In genomic region chr4:108058166-108058565, GRCm38 (mm10) we compare ENCODE assay signal across 10 mouse cellular contexts. TPM values are rescaled to one million over a fixed set of nuclear protein-coding genes. Genes with fewer than 3 reads are reported as not detected.
DNase-seq lines count a peak whose midpoint lies in the region; ATAC-seq and TF ChIP-seq lines count a peak whose summit lies in the region.
"Had no signal": no experiment of that assay in that cellular context is flagged by ENCODE, and none has a peak within 500 bp of the region (broad histone marks: within the 10 kb centered on the region; RNA-seq: fewer than 3 reads in every experiment).

No protein-coding gene starts in this region.

- peak; percentile 21; the same call in 1 of the 2 replicates for ATAC-seq in liver, postnatal 0 days
- no peak for ATAC-seq in liver, embryonic 11.5 days (replicated peaks; ENCODE audit: low FRiP score)
- peak; percentile 77 for ATAC-seq in heart, postnatal 0 days (ENCODE audit: insufficient read depth, low read depth)
- no peak for ATAC-seq in activated CD4-positive, CD25-positive, alpha-beta regulatory T cell, adult 4 months

- no peaks in the 10 kb centered on the region for H3K27me3 ChIP-seq in liver, postnatal 0 days (ENCODE audit: insufficient read depth, low read length)
- H3K27me3 ChIP-seq in liver, embryonic 11.5 days (replicated peaks; ENCODE audit: control insufficient read depth, insufficient read depth, low read length) = no peaks in the 10 kb centered on the region
- H3K27me3 ChIP-seq in heart, postnatal 0 days (ENCODE audit: control insufficient read depth, insufficient read depth, low read length) = no peaks in the 10 kb centered on the region
- no peaks in the 10 kb centered on the region for H3K27me3 ChIP-seq in forebrain, embryonic 10.5 days (ENCODE audit: poor library complexity, severe bottlenecking)

- TF ChIP-seq CTCF in liver, postnatal 0 days (IDR thresholded peaks at IDR 0.05; ENCODE audit: low read depth) = no peak
- TF ChIP-seq CTCF in heart, postnatal 0 days (IDR thresholded peaks at IDR 0.05; ENCODE audit: low read depth) = no peak

- peaks cover 68% of the 10 kb centered on the region for H3K36me3 ChIP-seq in liver, postnatal 0 days (replicated peaks; ENCODE audit: insufficient read depth, low read length)
- peaks cover 29% of the 10 kb centered on the region for H3K36me3 ChIP-seq in liver, embryonic 11.5 days (ENCODE audit: control insufficient read depth, insufficient read depth, low read length)
- peaks cover 59% of the 10 kb centered on the region for H3K36me3 ChIP-seq in heart, postnatal 0 days (replicated peaks; ENCODE audit: control insufficient read depth, insufficient read depth, low read length)
- peaks cover 80% of the 10 kb centered on the region for H3K36me3 ChIP-seq in forebrain, embryonic 10.5 days (replicated peaks)

- H3K9me3 ChIP-seq in liver, postnatal 0 days (ENCODE audit: low read length) = no peaks in the 10 kb centered on the region
- no peaks in the 10 kb centered on the region for H3K9me3 ChIP-seq in liver, embryonic 11.5 days (ENCODE audit: control insufficient read depth, low read length)
- H3K9me3 ChIP-seq in heart, postnatal 0 days (replicated peaks; ENCODE audit: control insufficient read depth, low read length) = no peaks in the 10 kb centered on the region
- peaks cover 4% of the 10 kb centered on the region; the same call in 1 of the 2 replicates for H3K9me3 ChIP-seq in forebrain, embryonic 10.5 days

- no peak for DNase-seq in liver, postnatal 0 days
- no peak for DNase-seq in liver, embryonic 11.5 days (ENCODE audit: low spot score)
- peak; percentile 43 for DNase-seq in adrenal gland, postnatal 14 days
- DNase-seq in heart, postnatal 0 days (ENCODE audit: low spot score) = peak; percentile 47
- peak; percentile 65 for DNase-seq in right cerebral cortex, postnatal 25 days
- DNase-seq in spleen, postnatal 14 days (ENCODE audit: low spot score in 2 of 2) = no peak
- no peak for DNase-seq in forebrain, embryonic 10.5 days (ENCODE audit: extremely low spot score, low spot score)
- DNase-seq: kidney, adult 18-20 months; liver had no signal

- TF ChIP-seq EP300 in liver, postnatal 0 days (IDR thresholded peaks at IDR 0.05; ENCODE audit: low read depth) = no peak
- no peak for TF ChIP-seq EP300 in heart, postnatal 0 days (IDR thresholded peaks at IDR 0.05; ENCODE audit: low read depth)

- H3K4me3 ChIP-seq in liver, postnatal 0 days (ENCODE audit: low read depth, low read length) = no peak overlapping the region
- no peak overlapping the region for H3K4me3 ChIP-seq in liver, embryonic 11.5 days (ENCODE audit: low read depth, low read length)
- H3K4me3 ChIP-seq in heart, postnatal 0 days (ENCODE audit: low read depth, low read length) = no peak overlapping the region
- H3K4me3 ChIP-seq in forebrain, embryonic 10.5 days = no peak overlapping the region

- no peaks in the 10 kb centered on the region for H3K4me1 ChIP-seq in liver, postnatal 0 days (ENCODE audit: insufficient read depth)
- H3K4me1 ChIP-seq in liver, embryonic 11.5 days (replicated peaks; ENCODE audit: control insufficient read depth, insufficient read depth, low read length) = no peaks in the 10 kb centered on the region
- H3K4me1 ChIP-seq in heart, postnatal 0 days (ENCODE audit: control insufficient read depth, insufficient read depth) = no peaks in the 10 kb centered on the region
- peaks cover 18% of the 10 kb centered on the region for H3K4me1 ChIP-seq in forebrain, embryonic 10.5 days

- H3K9ac ChIP-seq in liver, postnatal 0 days (replicated peaks) = no peak overlapping the region
- H3K9ac ChIP-seq in liver, embryonic 11.5 days (ENCODE audit: low read depth, low read length) = no peak overlapping the region
- H3K9ac ChIP-seq in heart, postnatal 0 days (replicated peaks; ENCODE audit: low read depth, low read length) = no peak overlapping the region

- 60% methylated on average over 10 of the region's 10 CpGs for WGBS in liver, postnatal 0 days (ENCODE audit: insufficient replicate concordance)
- WGBS in liver, embryonic 11.5 days = 73% methylated on average over 10 of the region's 10 CpGs
- WGBS in heart, postnatal 0 days = 34% methylated on average over 10 of the region's 10 CpGs
- 89% methylated on average over 10 of the region's 10 CpGs for WGBS in forebrain, embryonic 10.5 days

- H3K4me2 ChIP-seq in liver, postnatal 0 days (ENCODE audit: low read depth, low read length) = no peak overlapping the region
- H3K4me2 ChIP-seq in liver, embryonic 11.5 days = no peak overlapping the region
- H3K4me2 ChIP-seq in heart, postnatal 0 days (ENCODE audit: low read depth, low read length) = no peak overlapping the region

- no peak overlapping the region for H3K27ac ChIP-seq in liver, postnatal 0 days (ENCODE audit: low read depth)
- no peak overlapping the region for H3K27ac ChIP-seq in liver, embryonic 11.5 days (ENCODE audit: low read depth, low read length)
- 0 out of 2 replicates have a peak overlapping the region, but pooled peaks have one; percentile 15 for H3K27ac ChIP-seq in heart, postnatal 0 days (ENCODE audit: low read depth)
- no peak overlapping the region for H3K27ac ChIP-seq in forebrain, embryonic 10.5 days

RNA-seq across cellular contexts. Expression of gene Podn, which starts 38.1 kb away (rescaled TPM):
- polyA plus RNA-seq in liver, postnatal 0 days (2015; fragmentation: Nextera tagmentation; extraction: Ambion mirVana) = 0.34 and 0.43 TPM in 2 replicates
- polyA plus RNA-seq in liver, embryonic 11.5 days (2014; fragmentation: Nextera tagmentation; extraction: Ambion mirVana) = 0.40 and 0.92 TPM in 2 replicates
- total RNA-seq in adrenal gland, postnatal 14 days (2021) = 8.1 and 8.2 TPM in 2 replicates
- 2.3 and 5.0 TPM in 2 replicates for total RNA-seq in heart, postnatal 0 days (2014; rRNA removed; ENCODE audit: low replicate concordance)
- polyA plus RNA-seq in heart, postnatal 0 days (2015; fragmentation: Nextera tagmentation; extraction: Ambion mirVana) = 0.53 and 0.92 TPM in 2 replicates
- 0.10 and 0.22 TPM in 2 replicates for polyA plus RNA-seq in forebrain, embryonic 10.5 days (2016; fragmentation: Nextera tagmentation; extraction: Ambion mirVana)
- not detected for polyA plus RNA-seq in activated CD4-positive, CD25-positive, alpha-beta regulatory T cell, adult 4 months (2017; shearing (Covaris generic))

Comparison
In these comparisons a context has a peak if more than half of its experiments do, and no peak if none do; other contexts are left out.
1. ATAC-seq: peak in liver, postnatal 0 days (single experiment) and heart, postnatal 0 days (single experiment); none in liver, embryonic 11.5 days (single experiment) and activated CD4-positive, CD25-positive, alpha-beta regulatory T cell, adult 4 months (single experiment).
2. DNase-seq: peak in adrenal gland, postnatal 14 days (single experiment), heart, postnatal 0 days (single experiment) and right cerebral cortex, postnatal 25 days (single experiment); none in liver, postnatal 0 days (single experiment), liver, embryonic 11.5 days (single experiment), spleen, postnatal 14 days (0 of 2) and forebrain, embryonic 10.5 days (single experiment).